Mouse (Mus musculus): ENCODE data around the gene Nuak2.
"Not testable (repeated sequence)": the region's sequence is repeated elsewhere in the genome, so short reads cannot be mapped to it uniquely, and the experiment has no call there.

Gene Nuak2

GRCm38 (mm10) chr1:132326777-132327176, 10.9 kb downstream of the Nuak2 start:
- DNase-seq (ENCODE audit: low read depth, low spot score), result no peak

GRCm38 (mm10) chr1:132327477-132327876, 11.6 kb downstream of the Nuak2 start:
- DNase-seq (ENCODE audit: low read depth, low spot score), result no peak

DNA sequence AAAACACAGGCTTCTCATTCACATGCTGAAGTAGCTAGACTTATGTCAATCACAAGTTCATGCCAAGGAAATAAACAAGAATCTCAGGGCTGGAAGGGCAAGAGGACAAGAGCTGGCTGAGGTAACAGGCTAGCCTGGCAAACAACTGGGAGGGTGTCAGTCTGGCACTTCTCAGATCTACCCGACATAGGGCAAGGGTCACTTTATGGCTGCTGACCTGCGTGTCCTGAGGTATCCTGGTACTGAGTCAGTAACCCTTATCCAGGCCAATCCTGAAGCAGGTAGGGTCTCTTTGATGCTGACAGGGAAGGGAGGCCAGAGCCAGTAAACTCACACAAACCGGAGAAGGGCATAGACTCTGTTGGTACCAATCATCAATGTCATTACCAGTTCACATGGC, 12.6 kb downstream of the Nuak2 start:
- DNase-seq (ENCODE audit: low read depth, low spot score), result no peak

DNA sequence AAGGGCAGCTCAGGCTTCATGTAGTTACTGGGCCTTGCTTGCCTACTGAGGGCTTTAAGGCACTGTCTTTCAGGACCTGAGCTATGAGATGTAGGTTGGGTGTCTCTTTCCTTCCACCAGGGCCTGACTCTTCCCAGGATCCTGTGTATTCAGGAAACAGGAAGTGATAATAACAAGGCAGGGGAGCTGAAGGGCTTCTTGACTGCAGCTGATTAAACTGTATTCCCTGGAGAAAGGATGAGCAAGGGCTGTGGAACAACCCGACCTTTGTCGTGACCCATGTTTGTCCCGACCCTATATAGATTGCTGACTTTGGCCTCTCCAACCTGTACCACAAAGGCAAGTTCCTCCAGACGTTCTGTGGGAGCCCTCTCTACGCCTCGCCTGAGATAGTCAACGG, 13.7 kb downstream of the Nuak2 start:
- no peak for DNase-seq (ENCODE audit: low read depth, low spot score)

DNA sequence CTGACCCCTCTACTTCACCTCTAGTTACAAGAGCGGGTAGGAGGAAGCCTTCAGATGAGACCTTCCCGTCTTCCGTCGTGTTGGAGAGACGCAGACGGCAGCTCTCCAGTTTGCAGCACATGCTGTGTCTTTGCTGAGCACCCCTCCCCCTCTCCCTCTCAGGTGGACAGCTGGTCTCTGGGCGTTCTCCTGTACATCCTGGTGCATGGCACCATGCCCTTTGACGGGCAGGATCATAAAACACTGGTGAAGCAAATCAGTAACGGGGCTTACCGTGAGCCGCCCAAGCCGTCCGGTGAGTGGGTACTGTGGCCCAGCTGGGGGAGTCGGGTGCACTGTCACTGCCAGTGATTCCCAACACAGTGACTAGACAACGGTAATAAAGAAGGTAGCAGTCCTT, 14.5 kb downstream of the Nuak2 start:
- DNase-seq (ENCODE audit: low read depth, low spot score), result no peak

DNA sequence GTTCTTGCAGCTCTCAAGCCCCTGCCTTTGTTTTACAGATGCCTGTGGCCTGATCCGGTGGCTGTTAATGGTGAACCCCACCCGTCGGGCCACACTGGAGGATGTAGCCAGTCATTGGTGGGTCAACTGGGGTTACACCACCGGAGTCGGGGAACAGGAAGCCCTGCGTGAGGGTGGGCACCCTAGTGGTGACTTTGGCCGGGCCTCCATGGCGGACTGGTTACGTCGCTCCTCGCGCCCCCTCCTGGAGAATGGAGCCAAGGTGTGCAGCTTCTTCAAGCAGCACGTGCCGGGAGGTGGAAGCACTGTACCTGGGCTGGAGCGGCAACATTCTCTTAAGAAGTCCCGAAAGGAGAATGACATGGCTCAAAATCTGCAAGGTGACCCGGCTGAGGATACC, 15.4 kb downstream of the Nuak2 start:
- no peak for DNase-seq (ENCODE audit: low read depth, low spot score)

GRCm38 (mm10) chr1:132333201-132333600, 17.3 kb downstream of the Nuak2 start:
- no peak for DNase-seq (ENCODE audit: low read depth, low spot score)

DNA sequence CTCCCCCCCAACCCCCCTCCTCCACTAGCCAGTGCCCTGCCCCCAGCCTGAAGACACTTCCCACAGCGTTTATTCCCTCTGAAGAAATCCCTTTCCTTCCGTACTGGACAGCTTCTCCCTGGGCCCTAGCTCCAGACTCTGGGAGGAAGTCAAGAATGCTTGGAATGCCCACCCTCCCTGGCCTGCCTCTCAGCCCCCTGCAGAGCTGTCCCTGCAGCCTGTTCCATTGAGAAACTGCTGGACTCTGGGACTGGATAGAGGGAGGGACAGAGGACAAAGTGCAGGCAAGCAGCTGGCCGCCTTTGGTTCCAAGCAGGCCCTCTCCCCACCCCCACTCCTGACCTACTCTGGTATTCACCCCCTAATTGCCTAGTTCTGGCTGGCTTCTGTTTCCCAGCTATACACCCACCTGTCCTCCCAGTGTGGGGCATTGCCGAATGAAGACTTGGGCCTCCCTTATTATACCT, 17.8 kb downstream of the Nuak2 start:
- DNase-seq (ENCODE audit: low read depth, low spot score), result no peak

GRCm38 (mm10) chr1:132334178-132334801, 18.4 kb downstream of the Nuak2 start:
- DNase-seq (ENCODE audit: low read depth, low spot score), result no peak

DNA sequence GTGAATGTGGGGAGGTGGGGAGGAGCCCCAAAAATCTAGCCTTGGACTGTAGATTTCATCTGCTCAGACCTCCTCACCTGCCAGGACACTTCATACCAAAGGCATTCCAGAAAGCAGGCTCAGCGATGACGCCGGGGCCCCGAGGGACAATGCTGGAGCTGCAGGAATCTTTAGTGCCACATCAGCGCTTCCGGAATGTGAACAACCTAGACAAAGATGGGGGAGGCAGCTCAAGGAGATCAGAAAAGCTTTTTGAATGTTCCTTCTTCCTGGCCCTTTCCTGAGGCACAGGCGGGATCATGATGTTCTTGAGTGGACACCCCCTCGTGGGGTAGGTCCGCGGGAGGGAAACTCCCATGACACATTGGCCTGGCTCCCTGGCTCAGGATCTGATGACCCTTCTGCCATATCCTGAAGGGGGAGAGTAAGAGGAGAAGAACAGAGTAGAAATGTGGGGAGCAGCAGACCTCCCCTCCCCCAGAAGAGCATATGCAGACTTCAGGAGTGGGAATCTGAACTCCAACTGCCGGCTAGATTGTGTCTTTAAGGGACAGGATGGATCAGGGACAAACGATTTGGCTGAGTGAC, 19.5 kb downstream of the Nuak2 start:
- DNase-seq (ENCODE audit: low read depth, low spot score), result no peak

- DNase-seq (ENCODE audit: low read depth, low spot score), result no peak
These were observed 21.0 kb downstream of the Nuak2 start for GRCm38 (mm10) chr1:132336921-132337320.

GRCm38 (mm10) chr1:132338027-132338660, 22.2 kb downstream of the Nuak2 start:
- DNase-seq (ENCODE audit: low read depth, low spot score), result no peak

DNA sequence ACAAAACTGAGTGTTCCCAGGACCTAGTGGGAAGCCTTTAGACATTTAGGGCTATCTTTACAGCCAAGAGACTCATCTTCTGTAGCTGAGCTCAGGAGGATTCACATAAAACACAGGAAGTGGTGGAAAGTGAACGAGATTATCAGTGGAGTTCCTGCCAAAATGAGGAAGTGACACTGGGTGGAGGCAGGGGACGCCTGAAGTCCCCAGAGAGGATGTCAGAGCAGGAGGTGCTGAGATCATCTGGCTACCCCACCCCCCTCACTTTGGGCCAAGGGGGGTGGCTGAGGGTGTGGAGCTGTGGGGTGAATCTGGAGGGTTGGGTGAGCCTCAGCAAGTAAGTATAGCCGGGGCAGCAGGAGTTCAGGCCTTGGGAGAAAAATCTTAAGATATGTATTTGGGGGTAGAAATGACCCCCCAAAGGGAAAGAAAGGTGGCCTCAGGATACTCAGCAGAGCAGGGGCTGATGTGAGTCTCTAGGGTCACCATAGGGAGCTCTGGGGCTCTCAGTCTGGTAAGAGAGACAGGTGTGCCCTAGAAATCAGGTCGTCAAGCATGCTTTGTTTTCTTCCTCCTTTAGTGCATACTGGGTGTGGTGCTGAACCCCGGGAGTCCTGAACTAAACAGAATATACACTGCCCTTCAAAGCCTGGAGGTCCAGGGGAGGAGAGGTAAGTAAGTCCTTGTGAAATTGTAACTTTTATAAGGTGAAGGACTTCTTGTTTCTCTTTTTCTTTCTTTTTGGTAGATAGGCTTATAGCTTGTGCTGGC, 26.0 kb downstream of the Nuak2 start:
- DNase-seq (ENCODE audit: low read depth, low spot score), result peak; percentile 84

- DNase-seq (ENCODE audit: low read depth, low spot score), result no peak
These were observed 26.6 kb downstream of the Nuak2 start for GRCm38 (mm10) chr1:132342518-132342917.

GRCm38 (mm10) chr1:132343191-132343590, 27.3 kb downstream of the Nuak2 start:
- no peak for DNase-seq (ENCODE audit: low read depth, low spot score)

DNA sequence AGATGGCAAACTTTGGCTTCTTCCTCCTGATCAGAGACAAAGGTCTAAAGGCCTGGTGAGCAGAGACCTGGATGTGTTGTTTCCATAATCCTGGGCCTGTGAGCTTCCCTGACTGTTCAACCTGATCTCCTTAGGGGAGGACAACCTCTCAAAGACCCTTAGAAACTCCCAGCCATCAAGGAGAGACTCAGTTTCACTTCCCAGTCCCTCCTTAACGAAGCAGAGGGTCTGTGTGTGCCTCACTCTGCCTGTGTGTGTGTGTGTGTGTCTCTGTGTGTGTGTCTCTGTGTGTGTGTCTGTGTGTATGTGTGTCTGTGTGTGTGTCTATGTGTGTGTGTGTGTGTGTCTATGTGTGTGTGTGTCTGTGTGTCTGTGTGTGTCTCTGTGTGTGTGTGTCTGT, 27.7 kb downstream of the Nuak2 start:
- DNase-seq (ENCODE audit: low read depth, low spot score), result no peak

DNA sequence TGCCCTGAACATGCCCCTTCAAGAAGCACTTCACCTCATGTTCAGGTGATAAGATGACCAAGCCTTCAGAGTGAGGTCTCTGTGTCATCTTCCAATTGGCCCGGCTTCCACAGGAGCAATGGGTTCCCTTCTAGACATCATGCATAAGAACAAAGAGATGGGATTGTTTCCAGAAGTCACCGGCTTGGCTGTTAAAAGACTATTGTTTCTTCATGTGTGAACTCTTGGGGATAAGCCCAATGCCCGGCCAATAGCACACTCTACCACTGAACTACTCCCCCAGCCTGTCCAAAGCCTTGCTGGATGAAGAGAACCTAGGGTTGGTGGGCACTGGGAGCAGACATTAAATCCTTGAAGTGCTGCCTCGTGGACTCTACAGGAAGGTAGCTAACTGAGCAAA, 29.6 kb downstream of the Nuak2 start:
- DNase-seq (ENCODE audit: low read depth, low spot score), result no peak

- DNase-seq (ENCODE audit: low read depth, low spot score), result no peak
These were observed 30.4 kb downstream of the Nuak2 start for GRCm38 (mm10) chr1:132346134-132346851.

DNA sequence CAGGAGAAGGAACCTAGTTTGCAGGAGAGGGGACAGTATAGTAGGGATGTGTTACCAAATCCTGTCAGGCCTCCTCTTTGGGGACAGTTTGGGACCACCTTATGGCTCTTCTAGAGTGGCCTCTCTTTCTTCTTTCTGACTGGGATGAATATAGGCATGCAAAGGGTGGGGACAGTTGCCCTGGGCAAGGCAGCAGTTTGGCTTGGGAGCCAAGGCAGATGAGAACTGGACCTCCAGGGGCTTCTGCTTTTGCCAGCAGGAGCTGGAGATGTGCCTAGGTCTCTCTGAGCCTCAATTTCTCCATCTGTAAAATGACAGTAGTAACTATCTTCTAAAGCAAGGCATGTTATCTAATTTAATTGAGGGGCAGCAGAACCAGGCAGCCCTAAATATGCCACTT, 31.0 kb downstream of the Nuak2 start:
- no peak for DNase-seq (ENCODE audit: low read depth, low spot score)

DNA sequence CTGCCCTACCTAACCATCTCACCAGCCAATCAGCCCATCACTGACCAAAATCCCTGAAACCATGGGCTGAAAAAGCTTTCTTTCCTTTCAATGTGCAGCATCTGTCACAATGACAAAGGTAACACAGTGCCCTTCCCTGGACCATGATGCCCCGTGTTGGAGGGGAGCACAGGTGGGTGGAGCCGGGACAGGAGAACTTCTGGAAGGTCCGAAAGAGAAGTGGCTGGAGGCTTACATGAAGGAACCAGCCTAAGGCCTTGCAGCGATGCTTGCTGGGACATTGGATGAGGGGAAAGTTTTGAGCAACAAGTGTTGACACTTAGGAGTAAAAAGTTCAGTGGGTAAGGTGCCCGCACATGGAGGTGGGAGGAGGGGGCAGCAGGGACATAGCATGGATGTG, 32.5 kb downstream of the Nuak2 start:
- DNase-seq (ENCODE audit: low read depth, low spot score), result no peak

- DNase-seq (ENCODE audit: low read depth, low spot score), result not testable (repeated sequence)
These were observed 33.1 kb downstream of the Nuak2 start for GRCm38 (mm10) chr1:132349049-132349448.

- not testable (repeated sequence) for DNase-seq (ENCODE audit: low read depth, low spot score)
These were observed 33.7 kb downstream of the Nuak2 start for GRCm38 (mm10) chr1:132349601-132350000.
